In genomic region chr2:128786341-128786740, GRCm38 (mm10) we compare ENCODE assay signal across 26 mouse cellular contexts. TPM values are rescaled to one million over a fixed set of nuclear protein-coding genes. Genes with fewer than 3 reads are reported as not detected.
DNase-seq lines count a peak whose midpoint lies in the region; ATAC-seq and TF ChIP-seq lines count a peak whose summit lies in the region.
"Had no signal": no experiment of that assay in that cellular context is flagged by ENCODE, and none has a peak within 500 bp of the region (broad histone marks: within the 10 kb centered on the region; RNA-seq: fewer than 3 reads in every experiment).

No protein-coding gene starts in this region.

- peak overlapping the region; percentile 66 for H3K27ac ChIP-seq in forebrain, embryonic 10.5 days
- no peak overlapping the region for H3K27ac ChIP-seq in forebrain, embryonic 16.5 days (ENCODE audit: low read length)
- H3K27ac ChIP-seq in midbrain, embryonic 10.5 days (replicated peaks) = peak overlapping the region; percentile 64
- no peak overlapping the region for H3K27ac ChIP-seq in midbrain, embryonic 13.5 days
- H3K27ac ChIP-seq in midbrain, embryonic 14.5 days (replicated peaks; ENCODE audit: low read depth, low read length) = no peak overlapping the region
- no peak overlapping the region for H3K27ac ChIP-seq in kidney, embryonic 16.5 days (ENCODE audit: low read length)
- H3K27ac ChIP-seq: forebrain, embryonic 15.5 days; limb, embryonic 12.5 days; liver, embryonic 15.5 days; neural tube, embryonic 13.5 days had no signal

- H3K36me3 ChIP-seq in forebrain, embryonic 10.5 days (replicated peaks) = 0 out of 2 replicates have a peak, but pooled peaks cover 2% of the 10 kb centered on the region
- no peaks in the 10 kb centered on the region for H3K36me3 ChIP-seq in forebrain, embryonic 16.5 days (ENCODE audit: control insufficient read depth, insufficient read depth)
- H3K36me3 ChIP-seq in midbrain, embryonic 10.5 days = peaks cover 3% of the 10 kb centered on the region; the same call in 1 of the 2 replicates
- H3K36me3 ChIP-seq in midbrain, embryonic 13.5 days = no peaks in the 10 kb centered on the region
- no peaks in the 10 kb centered on the region for H3K36me3 ChIP-seq in midbrain, embryonic 14.5 days (ENCODE audit: control insufficient read depth, insufficient read depth, low read length)
- H3K36me3 ChIP-seq in kidney, embryonic 16.5 days (ENCODE audit: insufficient read depth, low read length) = 0 out of 2 replicates have a peak, but pooled peaks cover 12% of the 10 kb centered on the region
- H3K36me3 ChIP-seq: forebrain, embryonic 15.5 days; neural tube, embryonic 13.5 days had no signal

- no peaks in the 10 kb centered on the region for H3K9me3 ChIP-seq in forebrain, embryonic 10.5 days
- no peaks in the 10 kb centered on the region for H3K9me3 ChIP-seq in forebrain, embryonic 16.5 days (ENCODE audit: control insufficient read depth, low read length)
- no peaks in the 10 kb centered on the region for H3K9me3 ChIP-seq in midbrain, embryonic 10.5 days (replicated peaks)
- H3K9me3 ChIP-seq in midbrain, embryonic 13.5 days = no peaks in the 10 kb centered on the region
- no peaks in the 10 kb centered on the region for H3K9me3 ChIP-seq in midbrain, embryonic 14.5 days (ENCODE audit: control insufficient read depth, low read length)
- H3K9me3 ChIP-seq in kidney, embryonic 16.5 days (ENCODE audit: low read length) = no peaks in the 10 kb centered on the region
- H3K9me3 ChIP-seq: forebrain, embryonic 15.5 days; limb, embryonic 12.5 days; liver, embryonic 15.5 days; neural tube, embryonic 13.5 days had no signal

- no peak overlapping the region for H3K9ac ChIP-seq in forebrain, embryonic 16.5 days (replicated peaks; ENCODE audit: low read depth, low read length)
- H3K9ac ChIP-seq in midbrain, embryonic 13.5 days (replicated peaks) = no peak overlapping the region
- no peak overlapping the region for H3K9ac ChIP-seq in midbrain, embryonic 14.5 days (replicated peaks; ENCODE audit: low read length)
- H3K9ac ChIP-seq in kidney, embryonic 16.5 days (replicated peaks; ENCODE audit: low read length) = no peak overlapping the region
- H3K9ac ChIP-seq: forebrain, embryonic 15.5 days; limb, embryonic 12.5 days; liver, embryonic 15.5 days; lung, embryonic 14.5 days; neural tube, embryonic 13.5 days had no signal

- DNase-seq in forebrain, embryonic 10.5 days (ENCODE audit: extremely low spot score, low spot score) = no peak
- no peak for DNase-seq in midbrain, embryonic 10.5 days (ENCODE audit: low spot score)
- DNase-seq in brain, embryonic 14.5 days (ENCODE audit: low read depth) = peak; percentile 15
- peak; percentile 7 for DNase-seq in midbrain, embryonic 14.5 days
- DNase-seq: adrenal gland, postnatal 10 days; cerebellum, adult 11 months; cerebellum, adult 9-10 months; cerebellum, postnatal 36 days; heart, postnatal 14 days; kidney, adult 9 months; kidney, postnatal 14 days; layer of hippocampus, adult 9-11 months; lung, embryonic 14.5 days; lung, postnatal 14 days; right cerebral cortex, postnatal 14 days; thymus, postnatal 14 days had no signal

- H3K4me2 ChIP-seq in forebrain, embryonic 16.5 days (ENCODE audit: low read length) = no peak overlapping the region
- no peak overlapping the region for H3K4me2 ChIP-seq in midbrain, embryonic 13.5 days (replicated peaks)
- no peak overlapping the region for H3K4me2 ChIP-seq in midbrain, embryonic 14.5 days (ENCODE audit: low read length)
- H3K4me2 ChIP-seq in kidney, embryonic 16.5 days (replicated peaks; ENCODE audit: low read depth, low read length) = no peak overlapping the region
- H3K4me2 ChIP-seq: forebrain, embryonic 15.5 days; limb, embryonic 12.5 days; liver, embryonic 15.5 days; lung, embryonic 14.5 days; neural tube, embryonic 13.5 days had no signal

- H3K4me3 ChIP-seq in forebrain, embryonic 10.5 days = no peak overlapping the region
- H3K4me3 ChIP-seq in forebrain, embryonic 16.5 days (replicated peaks; ENCODE audit: low read length) = no peak overlapping the region
- no peak overlapping the region for H3K4me3 ChIP-seq in midbrain, embryonic 10.5 days
- H3K4me3 ChIP-seq in midbrain, embryonic 13.5 days (replicated peaks) = no peak overlapping the region
- H3K4me3 ChIP-seq in midbrain, embryonic 14.5 days (replicated peaks; ENCODE audit: low read depth, low read length) = no peak overlapping the region
- no peak overlapping the region for H3K4me3 ChIP-seq in kidney, embryonic 16.5 days (ENCODE audit: low read length)
- H3K4me3 ChIP-seq: forebrain, embryonic 15.5 days; limb, embryonic 12.5 days; liver, embryonic 15.5 days; myocyte; neural tube, embryonic 13.5 days had no signal

- peaks cover 19% of the 10 kb centered on the region for H3K4me1 ChIP-seq in forebrain, embryonic 10.5 days
- no peaks in the 10 kb centered on the region for H3K4me1 ChIP-seq in forebrain, embryonic 16.5 days (replicated peaks; ENCODE audit: control insufficient read depth, insufficient read depth, low read length)
- H3K4me1 ChIP-seq in midbrain, embryonic 10.5 days = peaks cover 10% of the 10 kb centered on the region
- H3K4me1 ChIP-seq in midbrain, embryonic 13.5 days (replicated peaks) = peaks cover 6% of the 10 kb centered on the region
- no peaks in the 10 kb centered on the region; the same call in 1 of the 2 replicates for H3K4me1 ChIP-seq in midbrain, embryonic 14.5 days (ENCODE audit: control insufficient read depth, insufficient read depth, low read length)
- H3K4me1 ChIP-seq in kidney, embryonic 16.5 days (ENCODE audit: insufficient read depth, low read length) = no peaks in the 10 kb centered on the region
- H3K4me1 ChIP-seq: forebrain, embryonic 15.5 days; liver, embryonic 15.5 days had no signal

- no peaks in the 10 kb centered on the region for H3K27me3 ChIP-seq in forebrain, embryonic 10.5 days (ENCODE audit: poor library complexity, severe bottlenecking)
- H3K27me3 ChIP-seq in forebrain, embryonic 16.5 days (replicated peaks; ENCODE audit: control insufficient read depth, insufficient read depth, low read length) = no peaks in the 10 kb centered on the region
- H3K27me3 ChIP-seq in midbrain, embryonic 10.5 days (ENCODE audit: low read depth, poor library complexity, severe bottlenecking) = no peaks in the 10 kb centered on the region
- H3K27me3 ChIP-seq in midbrain, embryonic 13.5 days = no peaks in the 10 kb centered on the region
- no peaks in the 10 kb centered on the region for H3K27me3 ChIP-seq in midbrain, embryonic 14.5 days (ENCODE audit: control insufficient read depth, insufficient read depth, low read length)
- no peaks in the 10 kb centered on the region for H3K27me3 ChIP-seq in kidney, embryonic 16.5 days (ENCODE audit: insufficient read depth, low read length)
- H3K27me3 ChIP-seq: forebrain, embryonic 15.5 days; limb, embryonic 12.5 days; liver, embryonic 15.5 days; neural tube, embryonic 13.5 days; Patski had no signal

- no peak for TF ChIP-seq CTCF in brain, embryonic 14.5 days (IDR thresholded peaks at IDR 0.05; ENCODE audit: borderline replicate concordance, extremely low read depth, insufficient read depth, insufficient read length)

- 44% methylated on average over 5 of the region's 5 CpGs for WGBS in forebrain, embryonic 10.5 days
- WGBS in forebrain, embryonic 16.5 days = 29% methylated on average over 5 of the region's 5 CpGs
- WGBS in midbrain, embryonic 10.5 days = 52% methylated on average over 5 of the region's 5 CpGs
- 27% methylated on average over 5 of the region's 5 CpGs for WGBS in midbrain, embryonic 13.5 days
- WGBS in midbrain, embryonic 14.5 days = 17% methylated on average over 5 of the region's 5 CpGs
- 78% methylated on average over 5 of the region's 5 CpGs for WGBS in kidney, embryonic 16.5 days

- ATAC-seq in forebrain, embryonic 16.5 days = no peak
- ATAC-seq in midbrain, embryonic 13.5 days = no peak
- no peak for ATAC-seq in midbrain, embryonic 14.5 days (ENCODE audit: low FRiP score, low TSS enrichment)
- no peak for ATAC-seq in kidney, embryonic 16.5 days (ENCODE audit: low FRiP score, low TSS enrichment)
- ATAC-seq: forebrain, embryonic 15.5 days; intestine, postnatal 0 days; Patski had no signal

- no peak for TF ChIP-seq POLR2A in brain, embryonic 14.5 days (IDR thresholded peaks at IDR 0.05; ENCODE audit: borderline replicate concordance, extremely low read depth, insufficient read depth, insufficient read length, poor library complexity, severe bottlenecking)

RNA-seq across cellular contexts. Expression of gene Tmem87b, which starts 31.6 kb away (rescaled TPM):
- 23.6 and 24.7 TPM in 2 replicates for polyA plus RNA-seq in forebrain, embryonic 10.5 days (2016; fragmentation: Nextera tagmentation; extraction: Ambion mirVana)
- 45.3 and 45.5 TPM in 2 replicates for polyA plus RNA-seq in forebrain, embryonic 16.5 days (2015; fragmentation: Nextera tagmentation; extraction: Ambion mirVana)
- polyA plus RNA-seq in midbrain, embryonic 10.5 days (2016; fragmentation: Nextera tagmentation; extraction: Ambion mirVana) = 21.7 and 26.8 TPM in 2 replicates
- polyA plus RNA-seq in midbrain, embryonic 13.5 days (2015; fragmentation: Nextera tagmentation; extraction: Ambion mirVana) = 37.6 and 38.3 TPM in 2 replicates
- polyA plus RNA-seq in brain, embryonic 14.5 days (2012; rRNA removed) = 26.6 and 28.3 TPM in 2 replicates
- 32.4 and 39.0 TPM in 2 replicates for polyA plus RNA-seq in midbrain, embryonic 14.5 days (2014; fragmentation: Nextera tagmentation; extraction: Ambion mirVana)
- polyA plus RNA-seq in kidney, embryonic 16.5 days (2015; fragmentation: Nextera tagmentation; extraction: Ambion mirVana) = 33.3 and 34.7 TPM in 2 replicates

Comparison
In these comparisons a context has a peak if more than half of its experiments do, and no peak if none do; other contexts are left out.
1. DNase-seq: peak in brain, embryonic 14.5 days (single experiment) and midbrain, embryonic 14.5 days (single experiment); none in forebrain, embryonic 10.5 days (single experiment) and midbrain, embryonic 10.5 days (single experiment).
2. H3K27ac ChIP-seq: peak in forebrain, embryonic 10.5 days (single experiment) and midbrain, embryonic 10.5 days (single experiment); none in forebrain, embryonic 16.5 days (single experiment), midbrain, embryonic 13.5 days (single experiment), midbrain, embryonic 14.5 days (single experiment) and kidney, embryonic 16.5 days (single experiment).